Mouse (Mus musculus): ENCODE results near the gene Mall. TPM values are rescaled to one million over a fixed set of nuclear protein-coding genes. Genes with fewer than 3 reads are reported as not detected.

The Mall gene
- polyA plus RNA-seq (2017; shearing (Covaris generic)): not detected

DNA sequence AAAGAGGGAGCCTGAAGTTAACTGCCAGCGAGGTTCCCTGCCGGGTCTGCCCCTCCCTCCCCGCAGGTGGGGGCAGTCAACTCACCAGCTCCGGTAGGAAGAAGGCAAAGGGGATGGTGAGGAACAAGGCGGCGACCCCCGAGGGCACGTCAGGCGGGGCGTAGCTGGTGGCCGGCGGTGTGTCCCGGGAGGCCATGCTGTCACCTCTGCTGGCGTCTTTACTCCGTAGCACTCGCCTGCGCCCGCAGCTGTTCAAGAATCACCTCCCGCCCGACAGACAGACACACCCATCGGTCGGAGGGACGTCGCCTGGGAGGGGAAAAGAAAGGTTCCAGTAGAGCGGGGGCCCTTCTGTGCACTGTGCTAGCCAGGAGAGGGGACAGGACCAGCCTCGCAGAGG is at the start of gene Mall:
Gene Mall, minus strand, starts transcription at position 262 of the 400 bp plus-strand sequence.

DNA sequence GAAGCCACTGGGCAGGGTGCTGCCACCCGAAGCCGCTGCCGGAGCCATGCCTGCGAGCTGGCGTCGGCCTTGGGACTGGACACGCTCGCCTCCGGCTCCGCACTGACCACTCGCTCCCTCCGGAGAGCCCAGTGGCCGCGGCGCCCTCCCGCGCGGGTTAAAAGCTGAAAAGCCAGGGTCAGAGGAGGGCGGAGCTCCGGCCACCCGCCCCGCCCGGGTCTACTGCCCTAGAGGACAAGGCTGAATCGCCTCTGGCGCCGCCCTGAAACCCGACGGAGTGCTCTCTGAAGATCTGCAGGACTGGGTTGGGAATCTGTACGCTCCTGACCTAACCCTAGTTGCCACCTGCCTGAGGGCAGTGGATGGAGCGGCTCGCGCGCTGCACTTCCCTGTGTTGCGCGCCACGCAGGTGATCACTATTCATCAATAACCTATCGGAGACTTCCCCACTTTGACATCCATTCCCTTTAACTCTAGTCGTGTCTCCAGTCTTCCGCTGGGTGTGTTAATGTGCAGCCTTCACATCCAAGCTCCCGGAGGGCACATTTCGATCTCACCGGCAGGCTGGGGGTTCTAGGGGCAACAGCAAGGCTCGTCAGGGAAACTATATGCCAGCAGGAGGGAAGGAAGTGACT is 73.5 kb downstream of the Mall start, which contains the start of gene Mal:
Gene Mal, minus strand, starts transcription at position 610 of the 635 bp plus-strand sequence.

Other genes with a start within 250 kb of the Mall start
- 0.60 TPM for gene Kcnip3, start 207.8 kb downstream of the Mall start, polyA plus RNA-seq (2017; shearing (Covaris generic))
- not detected for gene Prom2, start 188.5 kb downstream of the Mall start, polyA plus RNA-seq (2017; shearing (Covaris generic))
- gene Zfp661, start 142.8 kb downstream of the Mall start, polyA plus RNA-seq (2017; shearing (Covaris generic)): 4.8 TPM
- 145 TPM for gene Mrps5, start 142.7 kb downstream of the Mall start, polyA plus RNA-seq (2017; shearing (Covaris generic))
- not detected for gene Mal, start 73.2 kb downstream of the Mall start, polyA plus RNA-seq (2017; shearing (Covaris generic))
- gene Nphp1, start 59.0 kb upstream of the Mall start, polyA plus RNA-seq (2017; shearing (Covaris generic)): 0.38 TPM
- gene Mtln, start 62.6 kb upstream of the Mall start, polyA plus RNA-seq (2017; shearing (Covaris generic)): 40.0 TPM
- gene Bub1, start 101.9 kb upstream of the Mall start, polyA plus RNA-seq (2017; shearing (Covaris generic)): 2.4 TPM
- 0.85 TPM for gene Acoxl, start 108.9 kb upstream of the Mall start, polyA plus RNA-seq (2017; shearing (Covaris generic))